Mouse (Mus musculus) v-Abl transformed pro-B cells (cell line): Measurements from ENCODE around the gene Arhgap23.

ENCODE experiments used
- in situ Hi-C, 2 experiments: fragments of 400-800 bp; cut with MboI; formaldehyde crosslinking; loops; one replicate each; pipeline ENCODE4 v1.15.1; 2025; ENCODE audit not compliant: unreplicated experiment in 2 of 2

Arhgap23 gene

GRCm38 (mm10) chr11:97537580-97538089, 122.3 kb downstream of the Arhgap23 start:
- in situ Hi-C loops, result loop anchor here in 1 of 2 experiments (10.0 kb wide), 1 partner anchor 87 kb away; the partner anchor contains the start of gene Epop

DNA sequence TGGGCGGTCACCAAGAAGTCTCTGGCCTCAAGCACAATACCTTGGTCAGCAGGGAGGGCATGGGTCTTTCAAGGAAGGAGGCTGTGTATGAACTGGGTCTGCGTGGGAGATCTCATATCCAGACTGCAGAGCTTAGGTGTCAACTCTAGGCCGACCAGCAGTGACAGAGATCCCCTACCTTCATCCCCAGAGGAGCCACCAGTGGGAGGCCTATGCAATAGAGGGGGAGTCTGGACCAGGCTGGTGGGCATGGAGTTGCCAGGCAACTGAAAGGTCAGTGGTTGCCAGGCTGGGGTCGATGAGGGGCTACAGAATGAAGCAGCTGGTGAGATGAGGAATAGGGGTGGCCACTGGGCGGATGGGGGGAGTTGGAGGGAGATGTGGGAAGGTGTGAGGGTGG, 124.3 kb downstream of the Arhgap23 start:
- in situ Hi-C loops, result loop anchor here in 1 of 2 experiments (10.0 kb wide), 1 partner anchor 85 kb away; the partner anchor contains the start of gene Epop

DNA sequence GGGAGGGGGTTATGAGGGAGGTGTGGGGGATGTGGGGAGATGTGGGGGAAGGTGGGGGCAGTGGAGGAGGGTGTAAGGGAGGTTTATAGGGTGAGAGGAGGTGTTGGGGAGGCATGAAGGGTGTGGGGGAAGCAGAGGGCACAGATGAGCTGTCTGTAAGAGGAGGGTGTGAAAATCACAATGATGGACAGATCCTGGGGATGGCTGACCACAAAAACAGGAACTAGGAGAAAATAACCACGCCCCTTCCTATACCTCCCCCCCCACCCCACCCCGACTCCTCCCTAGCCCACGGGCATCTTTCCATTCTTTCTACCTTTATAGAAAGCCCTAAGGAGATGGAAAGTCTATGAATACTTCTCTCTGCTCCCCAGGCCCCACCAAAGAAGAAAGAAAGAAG, 124.8 kb downstream of the Arhgap23 start:
- in situ Hi-C loops, result no loop called here

GRCm38 (mm10) chr11:97540604-97541003, 125.3 kb downstream of the Arhgap23 start:
- in situ Hi-C loops, result no loop called here

DNA sequence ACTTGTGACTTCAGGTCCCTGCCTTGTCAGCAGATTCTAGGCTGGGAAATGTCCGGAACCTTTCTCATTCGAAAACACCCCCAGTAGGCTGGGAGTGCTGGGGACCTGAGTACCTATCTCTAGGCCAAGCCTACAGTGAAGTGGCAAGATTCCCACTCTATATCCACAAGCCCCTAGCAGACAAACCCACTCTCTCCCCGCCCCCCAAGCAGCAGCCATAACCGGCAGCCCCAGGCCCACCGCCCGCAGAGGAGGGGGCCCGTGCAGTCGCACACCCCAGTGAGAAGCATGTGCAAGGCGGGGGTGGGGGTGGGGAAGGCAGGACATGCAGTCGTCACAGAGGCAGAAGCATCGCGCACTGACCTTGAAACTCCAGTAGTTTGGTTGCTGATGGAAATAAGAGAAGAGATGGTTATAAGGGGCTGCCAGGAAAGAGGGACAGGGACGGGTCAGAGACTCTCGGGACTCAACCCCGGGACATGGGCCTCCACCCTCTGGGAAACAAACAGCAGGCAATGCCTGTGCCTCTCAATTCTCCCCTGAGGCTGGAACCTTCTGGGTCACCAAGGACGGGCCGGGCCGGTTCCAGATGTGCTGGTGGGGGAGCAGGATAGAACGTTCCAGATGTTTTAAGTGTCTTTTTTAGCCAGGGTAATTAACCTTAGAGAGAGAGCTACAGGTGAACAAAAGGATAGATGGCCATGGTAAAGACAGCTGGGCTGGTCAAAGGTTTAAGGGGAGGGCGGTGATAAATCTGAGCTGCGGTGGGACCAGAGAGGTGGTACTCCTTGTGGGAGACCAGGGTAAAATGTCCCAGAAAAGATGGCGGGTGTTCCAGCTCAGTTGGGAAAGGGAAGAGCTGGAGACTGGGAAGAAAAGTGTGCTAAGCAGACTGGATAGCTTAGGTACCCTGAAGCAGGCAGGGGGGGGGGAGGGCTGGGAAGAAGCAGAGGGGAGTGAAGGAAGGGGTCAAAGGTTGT, 127.1 kb downstream of the Arhgap23 start:
- in situ Hi-C loops, result no loop called here

- in situ Hi-C loops, result no loop called here
Measured at GRCm38 (mm10) chr11:97543181-97543733, 127.9 kb downstream of the Arhgap23 start.

DNA sequence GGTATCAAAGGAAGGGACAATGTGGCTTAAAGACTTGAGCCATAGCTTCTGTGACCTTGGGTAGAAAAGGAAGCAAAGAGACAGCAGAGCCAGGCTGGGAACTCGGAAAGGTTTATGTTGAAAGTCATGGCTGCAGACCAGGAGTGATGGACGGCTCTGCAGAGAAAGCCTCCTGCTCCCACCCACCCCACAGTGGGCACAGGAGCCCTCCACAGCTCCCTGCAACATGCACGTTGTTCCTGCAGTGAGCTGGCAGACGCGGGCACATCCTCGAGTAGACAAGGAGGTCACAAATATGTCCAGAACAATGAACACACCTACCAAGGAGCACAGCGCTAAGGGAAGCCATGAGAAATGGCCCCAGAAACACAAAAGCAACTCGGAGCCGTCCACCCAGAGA, 128.6 kb downstream of the Arhgap23 start:
- in situ Hi-C loops, result no loop called here

DNA sequence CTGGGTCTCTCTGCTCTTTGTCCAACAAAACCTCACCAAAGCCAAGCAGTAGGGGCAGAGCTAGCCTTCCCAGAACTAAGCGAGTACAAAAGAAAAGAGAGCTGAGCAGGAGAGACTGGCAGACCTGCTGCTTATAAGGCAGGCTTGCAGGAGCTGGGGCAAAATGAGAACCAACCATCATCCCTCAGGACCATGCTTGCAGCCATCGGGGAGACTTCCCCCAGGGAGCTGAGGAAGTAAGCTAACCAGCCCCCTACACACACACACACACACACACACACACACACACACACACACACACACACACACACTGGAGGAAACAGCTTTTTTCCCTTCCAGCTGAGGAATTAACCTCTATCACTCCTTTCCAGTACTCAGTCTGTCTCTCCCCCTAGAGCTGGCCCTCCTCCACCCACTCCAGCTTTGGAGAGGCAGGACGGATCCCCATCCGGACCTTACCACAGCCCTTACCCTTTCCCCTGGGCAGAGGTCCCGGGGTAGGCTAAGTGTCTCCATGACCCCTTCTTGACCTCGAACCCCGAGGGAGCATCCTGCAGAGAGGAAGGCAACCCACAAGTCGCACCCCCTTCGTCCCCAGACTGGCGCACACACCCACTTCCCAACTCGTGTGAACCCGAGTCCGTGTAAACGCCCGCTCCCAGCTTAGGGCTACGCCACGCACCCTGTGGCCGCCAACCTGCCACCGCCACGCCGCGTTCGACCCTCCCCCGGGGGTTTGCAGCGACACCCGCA, 130.7 kb downstream of the Arhgap23 start:
- in situ Hi-C loops, result no loop called here

DNA sequence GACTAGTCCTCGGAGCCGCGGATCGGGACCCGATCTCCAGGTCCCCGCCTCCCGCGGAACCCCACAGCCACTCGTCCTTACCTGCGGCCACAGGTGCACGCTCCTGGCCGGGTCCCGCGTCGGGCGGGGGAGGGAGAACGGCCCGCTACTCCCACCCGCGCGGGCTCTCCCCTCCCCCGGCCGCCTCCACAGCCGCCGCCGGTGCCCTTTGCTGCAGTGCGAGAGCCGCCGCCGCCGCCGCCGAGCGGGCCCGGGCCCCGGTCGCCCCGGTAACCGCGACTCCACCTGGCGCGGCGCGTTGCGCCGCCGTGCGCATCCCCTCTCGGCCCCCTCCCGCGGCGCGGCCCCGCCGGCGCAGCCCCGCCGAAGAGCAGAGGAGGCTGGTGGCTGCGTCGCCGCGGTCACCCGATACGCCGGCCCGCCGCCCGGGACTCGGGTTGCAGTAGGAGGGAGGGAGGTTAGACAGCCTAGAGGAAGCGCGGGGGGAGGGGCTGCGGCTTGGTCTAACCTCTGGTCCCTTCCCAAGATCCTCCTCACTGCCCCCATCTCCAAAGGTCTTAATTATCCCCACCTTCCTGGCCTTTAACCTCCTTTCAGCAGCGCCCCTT, 131.6 kb downstream of the Arhgap23 start:
- in situ Hi-C loops, result no loop called here

- in situ Hi-C loops, result no loop called here
Measured at GRCm38 (mm10) chr11:97547957-97548706, 132.8 kb downstream of the Arhgap23 start.

DNA sequence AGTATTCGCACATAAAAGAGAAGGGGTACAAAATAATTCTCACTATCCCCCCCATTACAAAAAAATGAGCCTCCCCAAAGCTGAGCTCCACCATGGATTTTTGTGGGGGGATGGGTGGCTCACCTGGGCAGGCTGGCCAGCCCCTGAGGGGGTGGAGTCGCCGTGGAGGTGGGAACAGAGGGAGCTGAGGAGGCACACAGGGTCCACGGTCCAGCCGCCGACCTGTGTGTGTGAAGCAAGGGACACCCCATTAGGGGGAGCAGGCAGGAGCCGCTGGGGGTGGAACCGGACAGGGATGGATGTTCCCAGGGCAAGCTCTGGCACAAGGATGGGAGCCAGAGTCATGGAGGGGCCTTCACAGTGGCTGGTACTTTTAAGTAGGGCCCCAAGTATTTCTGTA, 133.4 kb downstream of the Arhgap23 start:
- in situ Hi-C loops, result no loop called here
